12 mouse cellular contexts compared by ENCODE assay signal in the genomic region with DNA sequence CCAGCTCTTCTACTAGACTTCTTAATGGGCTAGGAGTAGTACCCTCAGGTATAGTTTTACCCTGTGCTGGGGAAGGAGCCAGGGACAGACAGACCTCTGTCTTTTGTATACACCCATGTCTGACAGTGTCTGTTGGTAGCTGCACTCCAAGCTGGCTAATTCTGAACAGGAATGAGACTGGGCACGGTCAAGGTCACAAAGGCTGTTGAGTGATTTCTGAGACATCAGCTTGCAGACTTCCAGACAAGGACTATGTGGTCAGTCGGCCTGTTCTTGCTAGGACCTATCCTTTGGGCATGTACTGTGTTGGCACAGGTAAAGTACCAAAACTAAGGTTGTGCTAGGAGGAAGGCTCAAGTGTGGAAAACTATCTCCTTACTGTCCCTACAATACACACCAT. TPM values are rescaled to one million over a fixed set of nuclear protein-coding genes. Genes with fewer than 3 reads are reported as not detected.
"Had no signal": no experiment of that assay in that cellular context is flagged by ENCODE, and none has a peak within 500 bp of the region (broad histone marks: within the 10 kb centered on the region; RNA-seq: fewer than 3 reads in every experiment).

No protein-coding gene starts in this region.

- H3K4me2 ChIP-seq: liver, embryonic 13.5 days; midbrain, embryonic 11.5 days had no signal

- H3K4me1 ChIP-seq: liver, embryonic 13.5 days had no signal

- DNase-seq: kidney, postnatal 36 days; layer of hippocampus, postnatal 36 days; liver, embryonic 13.5 days; lung, adult 2 months; lung, postnatal 14 days; lung, postnatal 4 days; midbrain, embryonic 14.5 days; thymus, adult 18-20 months; thymus, postnatal 36 days had no signal

- H3K4me3 ChIP-seq: left cerebral cortex, adult 2 months; liver, embryonic 13.5 days had no signal

- H3K27me3 ChIP-seq: liver, embryonic 13.5 days had no signal

- H3K27ac ChIP-seq: left cerebral cortex, adult 2 months; liver, embryonic 13.5 days had no signal

- H3K9me3 ChIP-seq: liver, embryonic 13.5 days had no signal

- H3K9ac ChIP-seq: liver, embryonic 13.5 days had no signal

RNA-seq across cellular contexts. Expression of a gene that starts 30.7 kb away (rescaled TPM):
- total RNA-seq: megakaryocyte-erythroid progenitor cell, adult 5-6 weeks had no signal
